Mouse (Mus musculus): ENCODE measurements around the gene Prdm16. TPM values are rescaled to one million over a fixed set of nuclear protein-coding genes. Genes with fewer than 3 reads are reported as not detected.
A peak's percentile ranks its signal among the peaks of the same experiment; 100 is the strongest.

Gene Prdm16
- polyA plus RNA-seq, 1 experiment from 2014 or later: 21.8 TPM

DNA sequence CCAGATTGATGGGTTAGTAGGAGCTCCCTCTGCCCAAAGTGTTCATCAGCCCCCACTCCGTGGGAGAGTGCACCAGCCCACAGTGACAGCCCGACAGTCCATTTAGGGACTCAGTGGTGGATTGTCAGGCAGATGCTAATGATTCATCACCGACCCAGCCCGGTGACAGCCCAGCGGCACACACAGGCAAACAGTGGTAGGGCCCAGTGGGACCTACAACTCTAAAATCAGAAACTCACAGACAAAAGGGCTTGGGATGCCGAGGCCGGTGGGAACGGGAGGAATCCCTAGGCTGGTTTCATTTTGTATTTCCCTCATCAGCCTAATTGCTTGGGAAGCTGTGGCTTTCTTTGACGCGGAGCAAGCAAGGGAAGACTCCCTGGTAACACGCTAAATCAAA, 80.3 kb downstream of the Prdm16 start:
- H3K4me3 ChIP-seq: no peak overlapping the region
- 68% methylated on average over 11 of the region's 11 CpGs for WGBS
- no peak overlapping the region for H3K27ac ChIP-seq (ENCODE audit: poor library complexity, severe bottlenecking)
- H3K4me2 ChIP-seq: no peak overlapping the region
- H3K9me3 ChIP-seq (replicated peaks): no peaks in the 10 kb centered on the region
- H3K4me1 ChIP-seq (replicated peaks): peaks cover 46% of the 10 kb centered on the region
- H3K27me3 ChIP-seq (replicated peaks): no peaks in the 10 kb centered on the region
- ATAC-seq (ENCODE audit: insufficient number of reproducible peaks, low FRiP score): no peak
- H3K9ac ChIP-seq: no peak overlapping the region
- no peaks in the 10 kb centered on the region for H3K36me3 ChIP-seq

DNA sequence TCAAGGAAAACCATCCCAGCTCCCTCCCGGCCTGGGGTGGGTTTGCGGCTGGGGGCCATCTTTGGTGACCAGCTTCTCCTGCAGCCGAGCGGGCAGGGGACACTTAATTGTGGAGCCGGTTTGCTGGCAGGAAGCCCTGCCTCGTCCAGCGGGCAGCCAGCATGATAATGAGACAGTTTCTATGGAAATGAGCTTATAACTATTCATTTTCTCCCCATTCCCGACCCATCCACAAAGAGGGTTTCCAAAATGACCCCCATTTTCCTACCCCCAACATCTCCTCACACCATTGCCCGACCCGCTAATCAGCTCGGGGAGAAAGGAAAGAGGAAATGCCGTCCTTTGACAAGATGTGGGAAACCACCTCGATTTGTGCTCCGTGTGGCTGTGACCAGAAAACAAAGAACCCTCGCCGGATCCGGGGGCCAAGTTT, 86.7 kb downstream of the Prdm16 start:
- no peak overlapping the region for H3K4me3 ChIP-seq
- H3K27me3 ChIP-seq (replicated peaks): no peaks in the 10 kb centered on the region; the same call in 1 of the 2 replicates
- no peaks in the 10 kb centered on the region for H3K36me3 ChIP-seq
- peak overlapping the region; percentile 46 for H3K4me2 ChIP-seq
- no peak overlapping the region for H3K9ac ChIP-seq
- peaks cover 62% of the 10 kb centered on the region for H3K4me1 ChIP-seq (replicated peaks)
- WGBS: 36% methylated on average over 17 of the region's 17 CpGs
- H3K9me3 ChIP-seq (replicated peaks): no peaks in the 10 kb centered on the region
- H3K27ac ChIP-seq (ENCODE audit: poor library complexity, severe bottlenecking): no peak overlapping the region
- ATAC-seq (ENCODE audit: insufficient number of reproducible peaks, low FRiP score): no peak

DNA sequence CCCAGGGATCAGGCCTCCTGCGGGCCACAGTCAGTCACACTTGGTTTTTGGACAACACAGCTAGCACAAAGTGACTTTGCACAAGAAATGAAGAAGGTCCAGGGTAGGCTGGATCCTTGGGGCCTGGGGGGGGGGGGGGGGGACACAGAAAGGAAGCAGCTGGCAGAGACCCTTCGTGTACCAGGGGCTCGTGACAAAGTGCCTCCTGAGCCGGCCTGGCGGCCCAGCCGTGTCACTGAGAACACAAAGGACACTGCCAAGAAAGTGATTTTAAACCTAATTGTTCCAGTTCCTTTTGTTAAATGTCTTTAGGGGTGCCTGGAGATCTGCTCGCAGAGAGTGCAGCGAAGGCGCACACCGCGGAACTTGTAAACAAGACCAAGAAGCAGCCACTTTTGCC, 87.2 kb downstream of the Prdm16 start:
- H3K4me3 ChIP-seq: no peak overlapping the region
- whole genome bisulfite sequencing: 86% methylated on average over 11 of the region's 11 CpGs
- no peak overlapping the region for H3K9ac ChIP-seq
- ATAC-seq (ENCODE audit: insufficient number of reproducible peaks, low FRiP score): no peak
- H3K27ac ChIP-seq (ENCODE audit: poor library complexity, severe bottlenecking): no peak overlapping the region
- H3K4me2 ChIP-seq: peak overlapping the region; percentile 46
- no peaks in the 10 kb centered on the region; the same call in 1 of the 2 replicates for H3K27me3 ChIP-seq (replicated peaks)
- H3K36me3 ChIP-seq: no peaks in the 10 kb centered on the region
- H3K4me1 ChIP-seq (replicated peaks): peaks cover 66% of the 10 kb centered on the region
- H3K9me3 ChIP-seq (replicated peaks): no peaks in the 10 kb centered on the region

DNA sequence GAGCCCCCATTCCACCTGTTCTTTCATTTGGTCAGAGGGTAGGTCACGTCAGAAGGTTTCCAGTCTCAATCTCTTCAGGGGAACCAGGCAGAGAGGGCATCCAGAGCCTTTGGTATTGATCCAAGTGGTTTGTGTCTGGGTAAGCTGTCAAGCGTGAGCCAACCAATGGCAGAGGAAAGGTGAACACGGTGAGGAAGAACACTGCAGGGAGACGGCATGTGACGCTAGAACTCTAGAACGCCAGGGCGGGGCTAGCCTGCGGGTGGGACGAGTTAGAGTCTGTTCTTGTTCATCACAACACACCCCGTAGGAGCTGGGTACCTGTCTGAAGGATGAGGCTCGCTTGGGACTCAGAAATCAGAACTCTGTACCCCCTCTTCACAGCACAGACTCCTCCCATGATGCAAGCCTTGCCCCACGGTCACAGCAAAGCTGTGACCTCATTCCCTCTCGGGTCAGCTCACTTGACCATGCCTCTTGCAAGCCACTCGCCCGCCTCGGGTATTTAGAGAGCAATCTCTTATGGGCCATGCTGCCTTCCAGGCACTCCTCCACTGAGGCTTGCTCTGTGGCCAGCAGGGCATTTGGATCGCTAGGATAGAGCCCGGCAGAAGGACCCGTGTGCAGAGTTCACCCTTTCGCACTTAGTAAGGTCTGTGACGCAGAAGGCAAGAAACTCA, 89.4 kb downstream of the Prdm16 start:
- Histone ChIP-seq H3K36me3 (no peaks in the 10 kb centered on the region), H3K27ac (ENCODE audit: poor library complexity, severe bottlenecking) (no peak overlapping the region), H3K4me3 (no peak overlapping the region), H3K9ac (0 out of 2 replicates have a peak overlapping the region, but pooled peaks have one; percentile 8), H3K9me3 (replicated peaks) (no peaks in the 10 kb centered on the region), H3K27me3 (replicated peaks) (no peaks in the 10 kb centered on the region; the same call in 1 of the 2 replicates), H3K4me2 (no peak overlapping the region), H3K4me1 (replicated peaks) (peaks cover 72% of the 10 kb centered on the region)
- no peak for ATAC-seq (ENCODE audit: insufficient number of reproducible peaks, low FRiP score)
- 72% methylated on average over 21 of the region's 21 CpGs for WGBS

DNA sequence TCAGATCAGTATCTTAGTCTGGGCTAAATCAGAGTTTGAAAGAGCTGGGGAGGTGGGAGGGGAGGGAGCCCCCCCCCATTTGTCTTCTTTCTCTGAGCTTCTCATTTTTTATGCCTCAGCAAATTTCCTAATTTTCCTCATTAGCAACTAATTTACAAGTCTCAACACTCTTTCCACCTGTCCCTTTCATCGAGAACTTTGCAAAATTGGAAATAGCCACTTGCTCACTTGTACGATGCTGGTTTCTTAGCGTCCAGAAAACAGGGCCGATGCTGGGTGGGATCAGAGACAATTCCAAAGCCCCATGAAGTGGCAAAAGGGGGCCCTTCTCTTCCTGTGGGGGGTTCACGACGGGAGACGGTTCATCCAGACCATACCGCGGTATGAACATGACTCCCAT, 91.4 kb downstream of the Prdm16 start:
- Histone ChIP-seq H3K36me3 (no peaks in the 10 kb centered on the region), H3K4me2 (no peak overlapping the region), H3K27ac (ENCODE audit: poor library complexity, severe bottlenecking) (no peak overlapping the region), H3K4me1 (replicated peaks) (peaks cover 84% of the 10 kb centered on the region), H3K9ac (no peak overlapping the region), H3K4me3 (no peak overlapping the region), H3K9me3 (replicated peaks) (no peaks in the 10 kb centered on the region), H3K27me3 (replicated peaks) (no peaks in the 10 kb centered on the region; the same call in 1 of the 2 replicates)
- no peak for ATAC-seq (ENCODE audit: insufficient number of reproducible peaks, low FRiP score)
- 61% methylated on average over 9 of the region's 9 CpGs for WGBS

DNA sequence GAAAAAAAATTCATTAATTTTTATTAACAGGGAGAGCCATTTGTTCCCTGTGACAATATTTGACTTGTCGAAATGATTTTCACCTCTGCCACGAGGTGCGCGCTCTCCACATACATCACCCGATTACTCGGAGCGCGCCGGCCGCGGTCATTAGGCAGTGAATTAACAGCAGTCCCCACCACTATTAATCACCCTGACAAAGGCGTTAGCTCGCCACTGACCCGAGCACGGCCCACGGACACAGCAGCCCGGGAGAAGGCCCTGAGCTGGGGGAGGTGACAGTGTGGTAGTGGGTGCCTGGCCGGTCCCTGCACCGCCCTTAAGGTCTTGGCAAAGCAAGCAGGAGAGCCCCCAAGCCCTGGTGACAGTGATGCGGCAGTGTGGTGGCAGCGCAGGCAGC, 92.8 kb downstream of the Prdm16 start:
- Histone ChIP-seq H3K27me3 (replicated peaks) (no peaks in the 10 kb centered on the region; the same call in 1 of the 2 replicates), H3K9me3 (replicated peaks) (no peaks in the 10 kb centered on the region), H3K4me2 (peak overlapping the region; percentile 63), H3K36me3 (no peaks in the 10 kb centered on the region), H3K27ac (ENCODE audit: poor library complexity, severe bottlenecking) (peak overlapping the region; percentile 94), H3K4me3 (no peak overlapping the region), H3K4me1 (replicated peaks) (peaks cover 83% of the 10 kb centered on the region), H3K9ac (no peak overlapping the region; the same call in 1 of the 2 replicates)
- ATAC-seq (ENCODE audit: insufficient number of reproducible peaks, low FRiP score): no peak
- 48% methylated on average over 21 of the region's 21 CpGs for WGBS

DNA sequence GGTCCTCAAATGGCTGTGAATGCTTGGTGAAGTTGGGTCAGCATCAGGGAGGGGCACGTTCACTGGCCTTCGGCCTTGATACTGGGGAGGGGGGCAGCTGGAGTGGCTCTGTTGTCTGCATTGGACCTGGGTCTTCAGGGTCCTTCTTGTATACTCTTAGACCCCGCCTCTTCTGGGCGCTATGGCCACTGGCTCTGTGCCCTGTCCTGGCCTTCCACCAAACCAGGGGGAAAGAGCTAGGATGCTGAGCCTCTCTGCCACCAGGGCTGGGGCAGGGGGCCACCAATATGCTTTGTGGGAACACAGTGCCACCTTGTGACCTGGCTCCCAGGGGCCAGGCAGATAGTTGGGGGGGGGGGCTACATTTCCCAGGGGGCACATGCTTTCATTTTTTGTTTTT, 93.5 kb downstream of the Prdm16 start:
- no peaks in the 10 kb centered on the region; the same call in 1 of the 2 replicates for H3K27me3 ChIP-seq (replicated peaks)
- no peaks in the 10 kb centered on the region for H3K36me3 ChIP-seq
- H3K4me1 ChIP-seq (replicated peaks): peaks cover 77% of the 10 kb centered on the region
- ATAC-seq (ENCODE audit: insufficient number of reproducible peaks, low FRiP score): peak; percentile 26
- peak overlapping the region; percentile 64; the same call in 1 of the 2 replicates for H3K9ac ChIP-seq
- H3K4me3 ChIP-seq: peak overlapping the region; percentile 15
- H3K27ac ChIP-seq (ENCODE audit: poor library complexity, severe bottlenecking): peak overlapping the region; percentile 94
- H3K9me3 ChIP-seq (replicated peaks): no peaks in the 10 kb centered on the region
- 27% methylated on average over 4 of the region's 4 CpGs for WGBS
- peak overlapping the region; percentile 63 for H3K4me2 ChIP-seq

DNA sequence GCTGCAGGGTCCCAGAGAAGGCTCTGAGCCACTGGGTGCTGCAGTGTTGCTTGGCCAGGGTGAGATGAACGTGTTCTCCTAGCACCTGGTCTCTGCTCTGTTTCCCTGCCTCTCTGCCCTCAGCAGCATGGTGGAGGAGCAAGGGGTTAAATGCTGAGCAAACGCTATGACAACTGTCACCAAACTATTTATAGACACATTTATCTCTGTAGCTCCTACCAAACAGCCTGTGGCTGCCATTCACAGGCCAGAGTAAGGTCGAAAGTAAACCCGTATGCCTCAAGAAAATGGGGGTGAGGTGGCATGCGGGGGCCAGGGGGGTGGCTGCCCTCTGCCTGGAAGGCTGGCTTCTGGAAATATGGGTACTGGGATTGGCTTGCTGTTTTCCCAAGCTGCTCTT, 94.1 kb downstream of the Prdm16 start:
- no peaks in the 10 kb centered on the region for H3K36me3 ChIP-seq
- H3K4me3 ChIP-seq: peak overlapping the region; percentile 15
- peak overlapping the region; percentile 63 for H3K4me2 ChIP-seq
- 14% methylated on average over 5 of the region's 5 CpGs for WGBS
- no peaks in the 10 kb centered on the region for H3K9me3 ChIP-seq (replicated peaks)
- peaks cover 74% of the 10 kb centered on the region for H3K4me1 ChIP-seq (replicated peaks)
- H3K27me3 ChIP-seq (replicated peaks): no peaks in the 10 kb centered on the region; the same call in 1 of the 2 replicates
- H3K9ac ChIP-seq: peak overlapping the region; percentile 64
- peak; percentile 46 for ATAC-seq (ENCODE audit: insufficient number of reproducible peaks, low FRiP score)
- H3K27ac ChIP-seq (ENCODE audit: poor library complexity, severe bottlenecking): peak overlapping the region; percentile 94

DNA sequence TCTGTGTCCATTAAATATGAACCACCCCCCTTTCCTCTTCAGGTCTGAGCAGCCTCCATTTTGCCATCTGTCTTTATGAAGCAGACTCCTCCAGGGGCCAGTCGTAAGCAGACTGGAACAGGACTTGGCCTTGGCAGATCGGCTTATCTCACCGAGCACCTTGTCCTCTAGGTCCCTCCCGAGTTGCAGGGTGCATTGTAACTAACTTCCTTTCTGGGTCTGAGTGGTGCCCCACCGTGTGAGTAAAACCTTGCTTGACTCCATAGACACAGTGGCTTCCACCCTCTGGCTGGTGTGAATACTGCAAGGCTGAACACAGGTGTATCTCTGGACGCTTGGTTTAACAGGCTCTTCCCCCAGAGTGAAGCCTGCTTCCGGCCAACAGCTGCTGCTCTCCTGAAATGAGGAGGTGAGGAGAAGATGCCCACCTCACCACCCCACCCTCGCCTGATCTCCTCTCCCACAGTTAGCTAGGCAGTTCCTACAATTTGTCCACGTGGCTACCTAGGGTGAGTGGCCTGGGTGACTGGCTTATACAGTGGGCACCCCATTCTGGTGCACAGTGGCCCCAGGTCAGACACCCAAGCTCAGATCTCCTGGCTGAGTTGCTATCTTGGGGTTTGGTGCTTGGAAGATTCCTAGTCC, 94.9 kb downstream of the Prdm16 start:
- no peak for ATAC-seq (ENCODE audit: insufficient number of reproducible peaks, low FRiP score)
- Histone ChIP-seq H3K27ac (ENCODE audit: poor library complexity, severe bottlenecking) (peak overlapping the region; percentile 94), H3K9ac (peak overlapping the region; percentile 12; the same call in 1 of the 2 replicates), H3K36me3 (no peaks in the 10 kb centered on the region), H3K4me2 (peak overlapping the region; percentile 63; the same call in 1 of the 2 replicates), H3K4me1 (replicated peaks) (peaks cover 69% of the 10 kb centered on the region), H3K27me3 (replicated peaks) (no peaks in the 10 kb centered on the region), H3K4me3 (no peak overlapping the region), H3K9me3 (replicated peaks) (no peaks in the 10 kb centered on the region)
- WGBS: 51% methylated on average over 9 of the region's 9 CpGs

DNA sequence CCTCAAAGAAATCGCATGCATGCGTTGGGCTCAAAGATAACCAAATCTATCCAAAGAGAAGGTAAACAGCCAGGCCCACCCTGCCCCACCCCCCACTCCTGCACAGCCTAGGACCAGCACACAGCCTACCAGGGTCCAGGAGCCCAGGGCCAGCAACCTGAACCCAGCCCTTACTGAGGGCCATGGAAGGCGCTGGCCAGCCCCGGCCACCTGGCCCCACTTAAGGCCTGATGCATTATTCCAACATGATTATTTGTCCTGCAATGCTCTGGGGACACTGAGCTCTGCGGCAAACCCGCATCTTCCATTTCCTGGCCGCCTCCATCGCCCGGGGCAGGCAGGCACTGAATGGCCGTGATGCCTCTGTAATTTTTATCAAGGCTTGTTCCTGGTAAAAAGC, 96.0 kb downstream of the Prdm16 start:
- Histone ChIP-seq H3K9ac (peak overlapping the region; percentile 12; the same call in 1 of the 2 replicates), H3K36me3 (no peaks in the 10 kb centered on the region), H3K4me2 (no peak overlapping the region), H3K9me3 (replicated peaks) (no peaks in the 10 kb centered on the region), H3K4me3 (no peak overlapping the region), H3K27ac (ENCODE audit: poor library complexity, severe bottlenecking) (no peak overlapping the region), H3K27me3 (replicated peaks) (no peaks in the 10 kb centered on the region), H3K4me1 (replicated peaks) (peaks cover 72% of the 10 kb centered on the region)
- no peak for ATAC-seq (ENCODE audit: insufficient number of reproducible peaks, low FRiP score)
- 35% methylated on average over 10 of the region's 10 CpGs for WGBS

DNA sequence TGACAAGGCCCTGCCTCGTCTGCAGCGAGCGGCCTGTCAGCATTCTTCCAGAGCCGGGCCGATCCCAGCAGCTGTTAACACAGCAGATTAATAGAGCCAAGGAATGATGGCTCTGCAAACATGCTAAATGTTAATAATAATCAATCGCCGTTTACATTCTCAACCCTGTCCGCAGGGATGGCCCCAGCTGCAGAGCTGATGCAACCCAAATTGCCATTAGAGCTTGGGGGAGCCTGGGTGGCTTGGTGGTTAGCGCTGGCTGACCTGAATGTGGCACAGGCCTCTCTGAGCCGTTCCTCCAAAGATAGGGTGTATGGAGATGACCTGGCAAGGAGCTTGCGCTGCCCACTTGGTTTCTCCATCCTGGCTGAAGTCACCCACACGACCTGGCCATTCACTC, 97.0 kb downstream of the Prdm16 start:
- no peak overlapping the region for H3K9ac ChIP-seq

More for the DNA sequence above, 97.0 kb downstream of the Prdm16 start:
- H3K4me3 ChIP-seq: no peak overlapping the region
- ATAC-seq (ENCODE audit: insufficient number of reproducible peaks, low FRiP score): no peak
- peaks cover 63% of the 10 kb centered on the region for H3K4me1 ChIP-seq (replicated peaks)
- H3K4me2 ChIP-seq: no peak overlapping the region
- 68% methylated on average over 12 of the region's 12 CpGs for whole genome bisulfite sequencing
- no peaks in the 10 kb centered on the region for H3K27me3 ChIP-seq (replicated peaks)
- no peaks in the 10 kb centered on the region for H3K36me3 ChIP-seq
- no peaks in the 10 kb centered on the region for H3K9me3 ChIP-seq (replicated peaks)
- no peak overlapping the region for H3K27ac ChIP-seq (ENCODE audit: poor library complexity, severe bottlenecking)

All from heart, embryonic 12.5 days (tissue).